Mouse (Mus musculus) cerebellum, adult 9-11 months (tissue): ENCODE results near the gene Slc12a7.

Source experiments
- DNase-seq: peaks from one replicate; pipeline ENCODE4 v3.0.0; 2022

Gene Slc12a7

GRCm38 (mm10) chr13:73763439-73764255, 30.8 kb downstream of the Slc12a7 start:
- DNase-seq: peak; percentile 7

DNA sequence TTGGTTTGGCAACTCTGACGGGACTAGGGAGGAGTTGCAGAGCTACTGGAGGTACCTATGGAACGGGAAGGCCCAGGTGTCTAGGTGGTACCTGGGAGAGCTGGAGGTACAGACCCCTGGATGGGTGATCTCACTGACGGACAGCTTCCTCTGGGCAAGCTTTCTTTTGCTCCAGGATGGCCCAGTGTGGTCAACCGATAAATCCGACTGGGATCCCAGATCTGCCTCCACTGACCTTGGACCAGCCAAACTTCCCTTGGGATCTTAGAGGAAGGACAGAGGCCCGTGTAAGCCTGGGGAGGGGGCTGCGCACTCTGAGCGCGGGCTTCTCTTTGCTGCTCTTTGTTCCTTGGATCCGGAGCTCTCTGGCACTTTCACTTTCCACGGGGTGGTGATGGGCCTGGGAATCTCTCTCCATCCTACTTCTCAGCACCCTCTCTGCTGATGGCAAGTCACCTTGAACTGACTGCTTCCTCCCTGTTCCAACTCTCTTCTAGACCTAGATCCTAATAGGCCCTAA, 31.4 kb downstream of the Slc12a7 start:
- no peak for DNase-seq

GRCm38 (mm10) chr13:73765393-73765792, 32.5 kb downstream of the Slc12a7 start:
- DNase-seq: no peak

DNA sequence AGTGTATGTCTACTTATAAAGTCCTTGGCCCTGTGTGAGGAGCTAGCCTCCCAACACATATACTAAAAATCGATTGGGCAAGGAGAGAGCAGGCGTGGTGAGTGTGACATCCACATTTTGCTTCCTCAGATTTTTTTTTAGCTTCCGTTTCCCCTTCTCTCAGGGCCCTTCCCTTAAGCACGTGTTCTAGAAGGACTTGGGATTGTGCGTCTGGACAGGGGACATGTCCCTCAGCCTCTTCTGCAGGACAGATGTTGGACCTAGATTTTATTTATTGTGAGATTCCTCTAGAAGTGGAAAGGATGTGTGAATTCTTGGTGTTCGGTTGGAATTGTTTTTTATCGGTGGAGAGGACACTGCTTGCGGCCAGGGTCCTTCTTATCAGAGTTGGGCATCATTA, 34.3 kb downstream of the Slc12a7 start:
- DNase-seq: no peak

GRCm38 (mm10) chr13:73767754-73768153, 34.9 kb downstream of the Slc12a7 start:
- no peak for DNase-seq

- DNase-seq: no peak
Measured at GRCm38 (mm10) chr13:73768311-73768710, 35.4 kb downstream of the Slc12a7 start.

DNA sequence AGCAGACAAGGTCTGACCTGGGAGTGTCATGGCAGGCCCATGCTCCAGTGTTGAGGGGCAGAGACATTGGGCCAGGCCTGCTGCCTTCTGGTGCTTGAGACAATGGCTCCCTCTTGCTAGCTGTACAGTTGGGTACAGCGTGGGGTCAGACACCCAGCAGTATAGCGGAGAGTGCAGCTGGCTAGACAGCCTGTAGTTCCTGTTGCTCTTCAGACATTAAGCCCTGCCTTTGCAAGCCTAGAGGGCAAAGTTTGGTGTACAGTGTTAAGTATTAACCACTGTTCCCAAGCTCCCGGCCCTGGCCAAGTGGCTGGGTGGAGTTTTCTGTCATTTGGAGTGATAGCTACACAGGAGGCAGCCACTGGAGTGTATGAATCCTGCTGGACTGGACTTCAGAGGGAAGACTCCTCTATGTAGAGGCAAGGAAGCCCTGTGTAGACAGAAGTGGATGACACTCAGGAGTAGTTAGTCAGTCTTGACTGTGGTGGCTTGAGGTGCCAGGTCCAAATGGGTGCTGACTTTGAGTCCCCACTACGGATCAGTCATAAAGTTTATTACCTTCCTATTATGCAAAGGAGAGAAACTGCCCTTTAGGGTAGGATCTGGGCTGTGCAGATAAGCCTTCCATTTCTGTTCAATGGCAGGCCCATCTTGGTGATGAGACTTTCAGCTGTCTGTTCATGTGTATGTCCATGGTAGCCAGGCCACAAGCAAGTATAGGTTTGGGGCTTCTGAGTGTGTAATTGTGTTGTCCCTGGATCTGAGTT, 37.2 kb downstream of the Slc12a7 start:
- DNase-seq: no peak

- DNase-seq: no peak
Measured at GRCm38 (mm10) chr13:73771131-73771530, 38.2 kb downstream of the Slc12a7 start.

DNA sequence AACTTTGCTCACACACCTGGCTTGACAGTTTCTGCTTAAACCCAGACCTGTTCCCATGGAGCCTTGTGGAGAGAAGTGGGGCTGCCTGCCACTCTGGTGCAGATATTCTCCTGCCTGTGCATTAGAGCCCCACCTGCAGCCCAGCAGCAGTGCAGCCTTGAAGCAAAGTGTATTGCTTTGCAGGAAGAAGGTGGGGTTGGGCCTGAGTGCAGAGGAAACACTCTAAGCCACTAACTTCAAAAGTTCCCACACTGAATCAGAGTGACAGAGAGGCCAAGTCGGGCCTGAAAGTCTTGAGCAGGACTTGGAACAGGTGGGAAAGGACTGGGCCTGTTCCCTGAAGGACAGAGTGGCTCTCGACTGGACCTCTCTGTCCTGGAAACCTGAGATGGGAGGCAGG, 39.8 kb downstream of the Slc12a7 start:
- DNase-seq: no peak

GRCm38 (mm10) chr13:73773519-73774205, 40.8 kb downstream of the Slc12a7 start:
- DNase-seq: no peak

- DNase-seq: no peak
Measured at GRCm38 (mm10) chr13:73775786-73776185, 42.9 kb downstream of the Slc12a7 start.

- no peak for DNase-seq
Measured at GRCm38 (mm10) chr13:73777578-73777977, 44.7 kb downstream of the Slc12a7 start.

DNA sequence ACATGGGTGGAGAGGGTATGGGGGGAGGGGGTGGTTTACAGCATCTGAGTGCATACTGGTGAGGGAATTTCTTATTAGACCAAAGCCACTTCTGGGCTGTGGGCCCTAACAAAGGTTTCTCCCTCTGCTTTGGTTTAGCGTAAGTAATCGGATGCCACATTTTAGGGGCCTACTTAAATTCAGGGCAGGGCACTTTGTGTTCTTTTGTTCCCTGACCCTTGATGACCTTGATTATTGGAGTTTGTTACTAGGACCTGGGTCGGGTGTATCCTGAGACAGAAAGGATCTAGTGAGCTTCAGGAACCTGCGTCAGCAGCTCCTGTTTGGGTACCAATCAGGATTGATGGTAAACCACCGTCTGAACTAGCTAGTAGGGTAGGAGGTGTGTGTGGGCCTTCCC, 49.6 kb downstream of the Slc12a7 start:
- no peak for DNase-seq

DNA sequence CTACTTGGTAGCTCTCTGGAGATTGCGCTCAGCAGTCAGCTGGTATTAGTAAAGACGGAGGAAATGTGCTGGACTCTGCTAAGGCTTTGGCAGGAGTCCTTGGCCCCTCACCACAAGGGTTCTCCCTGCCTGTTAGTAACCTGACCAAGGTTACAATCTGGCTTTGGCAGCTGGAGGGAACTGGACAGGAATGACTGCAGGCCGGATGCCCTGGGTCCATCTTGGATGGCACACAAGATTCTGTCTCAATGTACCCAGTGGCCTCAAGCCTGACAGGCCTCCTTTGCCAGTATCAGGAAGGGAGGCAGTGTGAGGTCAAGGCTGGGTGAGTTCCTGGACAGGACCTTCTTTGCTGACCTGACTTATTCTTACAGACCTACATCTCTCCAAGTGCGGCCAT, 59.3 kb downstream of the Slc12a7 start:
- DNase-seq: no peak

- DNase-seq: no peak
Measured at GRCm38 (mm10) chr13:73793171-73793570, 60.3 kb downstream of the Slc12a7 start.

DNA sequence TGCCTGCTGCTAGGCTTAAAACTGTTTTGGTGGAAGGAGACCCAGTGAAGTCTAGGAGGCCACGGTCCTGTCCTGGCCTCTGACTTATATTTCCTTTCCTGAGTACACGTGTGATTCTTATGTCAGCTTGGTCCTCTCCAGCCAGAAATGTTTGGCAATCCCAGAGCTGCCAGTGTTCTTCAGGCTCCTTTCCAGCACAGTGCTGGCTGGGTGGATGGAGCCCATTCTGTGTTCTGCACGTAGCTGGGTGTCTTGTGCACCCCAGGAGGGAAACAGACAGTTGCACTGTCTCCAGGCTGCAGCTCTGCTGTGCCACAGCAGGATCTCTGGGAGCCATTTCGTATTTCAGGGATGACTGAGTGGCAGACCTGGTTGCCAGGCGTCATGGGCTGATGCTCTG, 66.2 kb downstream of the Slc12a7 start:
- no peak for DNase-seq

- DNase-seq: no peak
Measured at GRCm38 (mm10) chr13:73803450-73804178, 70.7 kb downstream of the Slc12a7 start.

DNA sequence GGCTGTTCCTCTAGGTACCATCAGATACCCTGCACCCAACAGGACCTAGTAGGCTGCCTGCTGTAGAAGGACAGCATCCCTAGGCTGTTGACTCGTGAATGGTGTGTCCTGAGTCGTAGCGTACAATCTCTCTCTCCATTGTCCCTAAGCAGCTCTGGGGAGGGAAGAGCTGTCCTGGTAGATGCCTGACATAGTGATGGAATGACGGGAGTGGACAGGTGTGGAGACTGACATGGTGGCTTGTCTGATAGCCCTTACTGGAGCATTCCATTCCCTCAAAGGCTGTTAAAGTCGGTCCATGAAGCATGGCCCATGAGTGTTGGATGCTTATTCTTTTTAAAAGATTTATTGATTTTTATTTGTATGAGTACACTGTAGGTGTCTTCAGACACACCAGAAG, 72.0 kb downstream of the Slc12a7 start:
- DNase-seq: no peak

GRCm38 (mm10) chr13:73812936-73813335, 80.0 kb downstream of the Slc12a7 start:
- DNase-seq: no peak

DNA sequence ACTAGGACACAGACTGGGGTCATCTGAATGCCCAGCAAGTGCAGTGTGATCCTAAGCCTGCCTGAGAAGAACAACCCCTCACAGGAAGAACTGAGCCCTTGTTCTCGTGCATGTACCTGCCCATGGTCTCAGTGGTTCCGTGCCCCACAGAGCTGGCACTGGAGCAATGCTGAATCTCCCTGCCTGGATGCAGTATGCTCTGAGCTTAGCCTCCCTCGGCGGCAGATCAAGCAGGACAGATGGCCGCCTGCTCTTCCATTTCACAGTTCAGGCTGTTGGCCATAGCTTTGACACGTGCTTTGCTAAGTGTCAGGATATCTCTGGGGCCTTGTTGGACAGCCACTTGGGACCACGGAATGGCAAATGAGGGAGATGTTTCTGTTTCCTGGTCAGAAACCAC, 81.3 kb downstream of the Slc12a7 start:
- DNase-seq: peak; percentile 37

GRCm38 (mm10) chr13:73816338-73816737, 83.4 kb downstream of the Slc12a7 start:
- no peak for DNase-seq

GRCm38 (mm10) chr13:73818921-73819320, 86.0 kb downstream of the Slc12a7 start:
- no peak for DNase-seq

DNA sequence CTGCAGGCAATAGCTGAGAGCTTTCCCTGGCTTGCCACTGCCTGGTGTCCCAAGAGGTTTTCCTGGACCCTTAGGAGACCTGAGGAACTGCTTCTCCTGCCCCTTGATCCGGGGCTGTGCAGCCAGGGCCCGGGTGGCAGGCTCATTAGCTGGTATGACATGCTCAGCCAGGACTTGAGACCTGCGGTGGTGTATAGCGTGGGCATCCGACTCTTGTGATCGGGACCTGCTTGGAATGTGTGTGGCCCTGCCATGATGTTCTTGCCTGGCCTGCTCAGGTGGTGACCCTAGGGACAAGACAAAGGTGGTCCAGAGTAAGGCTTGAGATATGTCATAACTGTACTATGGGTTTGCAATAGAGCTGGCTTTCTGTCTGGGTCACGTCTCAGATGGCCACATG, 88.4 kb downstream of the Slc12a7 start:
- DNase-seq: no peak
